25 mouse cellular contexts compared by ENCODE assay signal in the genomic region with DNA sequence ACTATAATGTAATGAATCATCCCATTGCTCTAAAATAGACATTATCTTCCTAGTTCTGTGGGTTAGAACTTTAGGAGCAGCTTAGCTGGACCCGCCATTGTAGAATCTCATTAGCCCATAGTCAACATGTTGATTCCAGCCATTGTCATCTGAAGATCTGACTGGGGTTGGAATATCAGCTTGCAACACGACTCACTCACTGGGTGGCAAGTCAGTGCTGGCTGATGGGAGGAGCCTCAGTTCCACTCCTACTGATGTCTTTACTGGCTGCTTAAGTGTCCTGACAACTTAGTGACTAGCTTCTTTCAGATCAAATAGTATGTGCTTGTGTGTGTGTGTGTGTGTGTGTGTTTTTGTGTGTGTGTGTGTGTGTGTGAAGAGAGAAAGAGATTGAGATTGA. TPM values are rescaled to one million over a fixed set of nuclear protein-coding genes. Genes with fewer than 3 reads are reported as not detected.
DNase-seq lines count a peak whose midpoint lies in the region; ATAC-seq and TF ChIP-seq lines count a peak whose summit lies in the region.
"Had no signal": no experiment of that assay in that cellular context is flagged by ENCODE, and none has a peak within 500 bp of the region (broad histone marks: within the 10 kb centered on the region; RNA-seq: fewer than 3 reads in every experiment).

No protein-coding gene starts in this region.

- no peaks in the 10 kb centered on the region for H3K27me3 ChIP-seq in midbrain, embryonic 11.5 days (ENCODE audit: control insufficient read depth, insufficient read depth, low read length)
- no peaks in the 10 kb centered on the region for H3K27me3 ChIP-seq in midbrain, postnatal 0 days (ENCODE audit: insufficient read depth, low read length)
- no peaks in the 10 kb centered on the region for H3K27me3 ChIP-seq in myocyte (ENCODE audit: control insufficient read depth, insufficient read depth, insufficient read length)
- H3K27me3 ChIP-seq in forebrain, embryonic 15.5 days, result no peaks in the 10 kb centered on the region
- H3K27me3 ChIP-seq in forebrain, embryonic 14.5 days (replicated peaks; ENCODE audit: control insufficient read depth, insufficient read depth, low read length), result no peaks in the 10 kb centered on the region
- H3K27me3 ChIP-seq: heart, embryonic 12.5 days; heart, embryonic 15.5 days; Patski had no signal

- no peak for TF ChIP-seq POLR2A in myocyte (IDR thresholded peaks at IDR 0.05; ENCODE audit: insufficient read length, low read depth)

- no peak overlapping the region for H3ac ChIP-seq in myocyte (ENCODE audit: control insufficient read depth, insufficient read length)

- H3K36me3 ChIP-seq in midbrain, embryonic 11.5 days (ENCODE audit: control insufficient read depth, insufficient read depth, low read length), result no peaks in the 10 kb centered on the region; the same call in 1 of the 2 replicates
- H3K36me3 ChIP-seq in midbrain, postnatal 0 days (ENCODE audit: insufficient read depth, low read length), result peaks cover 6% of the 10 kb centered on the region; the same call in 1 of the 2 replicates
- no peaks in the 10 kb centered on the region for H3K36me3 ChIP-seq in myocyte (ENCODE audit: control insufficient read depth, insufficient read depth)
- H3K36me3 ChIP-seq in forebrain, embryonic 15.5 days, result peaks cover 14% of the 10 kb centered on the region; the same call in 1 of the 2 replicates
- H3K36me3 ChIP-seq in forebrain, embryonic 14.5 days (ENCODE audit: control insufficient read depth, insufficient read depth, low read length), result peaks cover 12% of the 10 kb centered on the region

- H3K9me3 ChIP-seq in midbrain, embryonic 11.5 days (ENCODE audit: control insufficient read depth, low read length), result no peaks in the 10 kb centered on the region
- H3K9me3 ChIP-seq in midbrain, postnatal 0 days (ENCODE audit: low read length), result no peaks in the 10 kb centered on the region
- no peaks in the 10 kb centered on the region for H3K9me3 ChIP-seq in forebrain, embryonic 15.5 days
- H3K9me3 ChIP-seq in forebrain, embryonic 14.5 days (replicated peaks; ENCODE audit: control insufficient read depth, low read length), result no peaks in the 10 kb centered on the region
- H3K9me3 ChIP-seq: heart, embryonic 12.5 days; heart, embryonic 15.5 days had no signal

- H3K27ac ChIP-seq in midbrain, embryonic 11.5 days (ENCODE audit: low read depth, low read length), result no peak overlapping the region
- no peak overlapping the region for H3K27ac ChIP-seq in midbrain, postnatal 0 days (ENCODE audit: low read depth, low read length)
- H3K27ac ChIP-seq in forebrain, embryonic 15.5 days (replicated peaks), result no peak overlapping the region
- H3K27ac ChIP-seq in forebrain, embryonic 14.5 days (ENCODE audit: low read depth, low read length), result no peak overlapping the region
- H3K27ac ChIP-seq: heart, embryonic 15.5 days; hindbrain, embryonic 14.5 days; hindbrain, postnatal 0 days had no signal

- no peak for ATAC-seq in midbrain, embryonic 11.5 days (ENCODE audit: low FRiP score)
- ATAC-seq in midbrain, postnatal 0 days (ENCODE audit: low FRiP score), result no peak
- no peak for ATAC-seq in forebrain, embryonic 15.5 days (replicated peaks)
- ATAC-seq in forebrain, embryonic 14.5 days, result no peak
- ATAC-seq: CD4-positive, CD25-positive, alpha-beta regulatory T cell, adult 4 months; forebrain, embryonic 16.5 days; hindbrain, postnatal 0 days; inflammation-experienced regulatory T-cells, adult 6 months; intestine, embryonic 16.5 days; Patski had no signal

- H3K9ac ChIP-seq in midbrain, embryonic 11.5 days (ENCODE audit: low read length), result no peak overlapping the region
- H3K9ac ChIP-seq in midbrain, postnatal 0 days (replicated peaks; ENCODE audit: low read length, poor library complexity, severe bottlenecking), result no peak overlapping the region
- no peak overlapping the region for H3K9ac ChIP-seq in forebrain, embryonic 15.5 days (replicated peaks)
- H3K9ac ChIP-seq in forebrain, embryonic 14.5 days (ENCODE audit: low read length), result no peak overlapping the region
- H3K9ac ChIP-seq: heart, embryonic 12.5 days; heart, embryonic 15.5 days; hindbrain, embryonic 14.5 days had no signal

- no peak overlapping the region for H3K4me3 ChIP-seq in midbrain, embryonic 11.5 days (ENCODE audit: low read depth, low read length)
- no peak overlapping the region for H3K4me3 ChIP-seq in midbrain, postnatal 0 days (ENCODE audit: low read depth, low read length)
- no peak overlapping the region for H3K4me3 ChIP-seq in myocyte
- no peak overlapping the region for H3K4me3 ChIP-seq in forebrain, embryonic 15.5 days
- H3K4me3 ChIP-seq in forebrain, embryonic 14.5 days (ENCODE audit: low read depth, low read length), result no peak overlapping the region
- H3K4me3 ChIP-seq: heart, embryonic 12.5 days; heart, embryonic 15.5 days had no signal

- H3K4me2 ChIP-seq in midbrain, embryonic 11.5 days, result no peak overlapping the region
- H3K4me2 ChIP-seq in midbrain, postnatal 0 days (ENCODE audit: low read depth, low read length, poor library complexity, severe bottlenecking), result no peak overlapping the region
- peak overlapping the region; percentile 39 for H3K4me2 ChIP-seq in myocyte (ENCODE audit: low read depth)
- H3K4me2 ChIP-seq in forebrain, embryonic 15.5 days (replicated peaks), result no peak overlapping the region
- H3K4me2 ChIP-seq in forebrain, embryonic 14.5 days (ENCODE audit: low read length), result no peak overlapping the region
- H3K4me2 ChIP-seq: heart, embryonic 12.5 days; heart, embryonic 15.5 days; hindbrain, embryonic 14.5 days had no signal

- DNase-seq in midbrain, embryonic 11.5 days (ENCODE audit: low spot score, missing footprints), result peak; percentile 71
- no peak for DNase-seq in midbrain, postnatal 0 days (ENCODE audit: low spot score)
- DNase-seq in ZHBTc4 (ENCODE audit: low read depth, low spot score), result peak; percentile 13
- no peak for DNase-seq in forebrain, embryonic 14.5 days (ENCODE audit: low spot score)
- DNase-seq: adrenal gland, adult 8-10 months; adrenal gland, postnatal 25 days; cerebellum, adult 11-12 months; cerebellum, adult 8-10 months; cerebellum, postnatal 10 days; gastrocnemius, postnatal 10 days; gastrocnemius, postnatal 36 days; heart, postnatal 10 days; heart, postnatal 36 days; kidney, adult 2 months had no signal

- H3K4me1 ChIP-seq in midbrain, embryonic 11.5 days (ENCODE audit: control insufficient read depth, insufficient read depth, low read length), result no peaks in the 10 kb centered on the region
- H3K4me1 ChIP-seq in midbrain, postnatal 0 days (ENCODE audit: insufficient read depth, low read length), result no peaks in the 10 kb centered on the region
- no peaks in the 10 kb centered on the region for H3K4me1 ChIP-seq in forebrain, embryonic 15.5 days
- H3K4me1 ChIP-seq in forebrain, embryonic 14.5 days (ENCODE audit: control insufficient read depth, insufficient read depth, low read length), result no peaks in the 10 kb centered on the region
- H3K4me1 ChIP-seq: heart, embryonic 15.5 days had no signal

- WGBS in midbrain, embryonic 11.5 days, result 57% methylated on average over 2 of the region's 2 CpGs
- 54% methylated on average over 2 of the region's 2 CpGs for WGBS in midbrain, postnatal 0 days
- whole genome bisulfite sequencing in forebrain, embryonic 15.5 days, result 74% methylated on average over 2 of the region's 2 CpGs
- 62% methylated on average over 2 of the region's 2 CpGs for WGBS in forebrain, embryonic 14.5 days

- peaks cover 9% of the 10 kb centered on the region for H3K79me2 ChIP-seq in myocyte (ENCODE audit: control insufficient read depth, insufficient read depth)

- TF ChIP-seq CTCF in midbrain, postnatal 0 days (IDR thresholded peaks at IDR 0.05), result no peak

TF ChIP-seq in myocyte, 11 proteins besides CTCF, POLR2A, EP300 and RAD21:
- TF ChIP-seq TCF3 (IDR thresholded peaks at IDR 0.05; ENCODE audit: insufficient read length, low read depth), result no peak
- no peak for TF ChIP-seq POLR2AphosphoS2 (IDR thresholded peaks at IDR 0.05; ENCODE audit: insufficient read length, low read depth)
- TF ChIP-seq REST (IDR thresholded peaks at IDR 0.05; ENCODE audit: insufficient read depth, insufficient read length), result no peak
- TF ChIP-seq SRF (IDR thresholded peaks at IDR 0.05; ENCODE audit: control insufficient read depth, insufficient read length, low read depth), result no peak
- TF ChIP-seq CEBPB (IDR thresholded peaks at IDR 0.05; ENCODE audit: insufficient read depth, poor library complexity, severe bottlenecking), result no peak
- TF ChIP-seq MYOD1 (IDR thresholded peaks at IDR 0.05; ENCODE audit: control insufficient read depth in 1 of 3, insufficient read length in 2 of 3, low read depth in 2 of 3), result no peak
- TF ChIP-seq USF1 (IDR thresholded peaks at IDR 0.05; ENCODE audit: low read depth), result no peak
- TF ChIP-seq TCF12 (IDR thresholded peaks at IDR 0.05; ENCODE audit: insufficient read depth, poor library complexity, severe bottlenecking), result no peak
- TF ChIP-seq MYOG (IDR thresholded peaks at IDR 0.05; ENCODE audit: control insufficient read depth in 1 of 3, insufficient read depth in 1 of 3, insufficient read length in 2 of 3, low read depth in 2 of 3), result no peak

RNA-seq across cellular contexts. Expression of gene Exoc5, which starts 7.9 kb away (rescaled TPM):
- 112 and 134 TPM in 2 replicates for polyA plus RNA-seq in midbrain, embryonic 11.5 days (2014; fragmentation: Nextera tagmentation; extraction: Ambion mirVana)
- 59.5 and 91.5 TPM in 2 replicates for total RNA-seq in midbrain, postnatal 0 days (2014; rRNA removed)
- polyA plus RNA-seq in midbrain, postnatal 0 days (2015; fragmentation: Nextera tagmentation; extraction: Ambion mirVana), result 42.6 and 47.2 TPM in 2 replicates
- 10.4 TPM for polyA plus RNA-seq in myocyte (2012; fragmentation: generic; extraction: Trizol)
- 78.2 and 80.8 TPM in 2 replicates for polyA plus RNA-seq in forebrain, embryonic 15.5 days (2015; fragmentation: Nextera tagmentation; extraction: Ambion mirVana)
- 82.1 and 102 TPM in 2 replicates for polyA plus RNA-seq in forebrain, embryonic 14.5 days (2014; fragmentation: Nextera tagmentation; extraction: Ambion mirVana)

RNA-seq across cellular contexts. Expression of gene Ap5m1, which starts 8.5 kb away (rescaled TPM):
- polyA plus RNA-seq in midbrain, embryonic 11.5 days (2014; fragmentation: Nextera tagmentation; extraction: Ambion mirVana), result 40.0 and 41.1 TPM in 2 replicates
- 23.1 and 27.1 TPM in 2 replicates for total RNA-seq in midbrain, postnatal 0 days (2014; rRNA removed)
- 15.2 and 16.1 TPM in 2 replicates for polyA plus RNA-seq in midbrain, postnatal 0 days (2015; fragmentation: Nextera tagmentation; extraction: Ambion mirVana)
- 4.0 TPM for polyA plus RNA-seq in myocyte (2012; fragmentation: generic; extraction: Trizol)
- 25.5 and 25.8 TPM in 2 replicates for polyA plus RNA-seq in forebrain, embryonic 15.5 days (2015; fragmentation: Nextera tagmentation; extraction: Ambion mirVana)
- 25.9 and 27.8 TPM in 2 replicates for polyA plus RNA-seq in forebrain, embryonic 14.5 days (2014; fragmentation: Nextera tagmentation; extraction: Ambion mirVana)

Comparison
In these comparisons a context has a peak if more than half of its experiments do, and no peak if none do; other contexts are left out.
1. DNase-seq: peak in midbrain, embryonic 11.5 days (single experiment) and ZHBTc4 (single experiment); none in midbrain, postnatal 0 days (single experiment) and forebrain, embryonic 14.5 days (single experiment).